In the genomic region with DNA sequence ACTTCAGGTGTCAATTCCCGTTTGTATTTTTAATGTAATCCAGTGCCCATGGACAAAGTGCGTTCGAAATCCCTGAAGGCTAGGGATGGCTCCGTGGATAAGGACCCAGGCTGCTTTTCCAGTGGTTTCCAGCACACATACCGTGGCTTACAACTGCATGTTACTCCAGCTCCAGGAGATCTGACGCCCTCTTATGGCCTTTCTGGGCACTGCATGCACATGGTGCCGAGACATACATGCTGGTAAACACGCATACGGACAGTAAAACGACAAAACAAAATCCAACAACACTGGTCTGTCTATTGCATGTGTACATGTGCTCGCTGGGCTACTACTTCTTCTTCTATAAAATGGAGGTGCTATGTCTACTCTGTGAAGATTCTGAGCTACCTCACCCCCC, we compare ENCODE assay signal across 13 mouse cellular contexts.
DNase-seq lines count a peak whose midpoint lies in the region; ATAC-seq and TF ChIP-seq lines count a peak whose summit lies in the region.
"Had no signal": no experiment of that assay in that cellular context is flagged by ENCODE, and none has a peak within 500 bp of the region (broad histone marks: within the 10 kb centered on the region; RNA-seq: fewer than 3 reads in every experiment).

No protein-coding gene starts in this region.

- CTCF ChIA-PET in Patski (lab: Charles Lee), result interaction anchor here (1.3 to 1.7 kb wide), 2 partner anchors 14 to 122 kb away, joined by 4 read pairs; no protein-coding TSS in a partner anchor

- no peak overlapping the region for H3K4me2 ChIP-seq in hindbrain, postnatal 0 days (ENCODE audit: low read depth, low read length)
- no peak overlapping the region for H3K4me2 ChIP-seq in hindbrain, embryonic 11.5 days (replicated peaks; ENCODE audit: low read depth, low read length)
- no peak overlapping the region for H3K4me2 ChIP-seq in midbrain, postnatal 0 days (ENCODE audit: low read depth, low read length, poor library complexity, severe bottlenecking)
- H3K4me2 ChIP-seq in midbrain, embryonic 15.5 days, result no peak overlapping the region
- H3K4me2 ChIP-seq: kidney, embryonic 15.5 days; midbrain, embryonic 13.5 days; neural tube, embryonic 15.5 days; stomach, embryonic 15.5 days had no signal

- no peaks in the 10 kb centered on the region for H3K27me3 ChIP-seq in hindbrain, postnatal 0 days (ENCODE audit: insufficient read depth, low read length)
- H3K27me3 ChIP-seq in hindbrain, embryonic 11.5 days (ENCODE audit: control insufficient read depth, insufficient read depth, low read length), result no peaks in the 10 kb centered on the region
- H3K27me3 ChIP-seq in midbrain, postnatal 0 days (ENCODE audit: insufficient read depth, low read length), result no peaks in the 10 kb centered on the region
- H3K27me3 ChIP-seq in midbrain, embryonic 15.5 days (replicated peaks), result no peaks in the 10 kb centered on the region
- no peaks in the 10 kb centered on the region for H3K27me3 ChIP-seq in Patski
- H3K27me3 ChIP-seq: kidney, embryonic 15.5 days; midbrain, embryonic 13.5 days; neural tube, embryonic 15.5 days; stomach, embryonic 15.5 days had no signal

- no peak overlapping the region for H3K4me3 ChIP-seq in hindbrain, postnatal 0 days (ENCODE audit: low read length)
- H3K4me3 ChIP-seq in hindbrain, embryonic 11.5 days (ENCODE audit: low read depth, low read length), result no peak overlapping the region
- no peak overlapping the region for H3K4me3 ChIP-seq in midbrain, postnatal 0 days (ENCODE audit: low read depth, low read length)
- no peak overlapping the region for H3K4me3 ChIP-seq in midbrain, embryonic 15.5 days
- H3K4me3 ChIP-seq: kidney, embryonic 15.5 days; midbrain, embryonic 13.5 days; neural tube, embryonic 15.5 days; stomach, embryonic 15.5 days had no signal

- DNase-seq in hindbrain, postnatal 0 days (ENCODE audit: low spot score), result no peak
- DNase-seq in hindbrain, embryonic 11.5 days (ENCODE audit: low spot score), result no peak
- no peak for DNase-seq in midbrain, postnatal 0 days (ENCODE audit: low spot score)
- no peak for DNase-seq in Patski (ENCODE audit: low read depth, low spot score)
- DNase-seq in naive thymus-derived CD4-positive, alpha-beta T cell, adult 2 months (ENCODE audit: low read depth), result peak; percentile 8
- no peak for DNase-seq in left cerebral cortex, adult 11 months (ENCODE audit: low spot score)
- no peak for DNase-seq in adrenal gland, adult 18-20 months (ENCODE audit: low spot score in 2 of 2)
- DNase-seq: lung, postnatal 10 days had no signal

- H3K36me3 ChIP-seq in hindbrain, postnatal 0 days (ENCODE audit: insufficient read depth, low read length), result no peaks in the 10 kb centered on the region
- no peaks in the 10 kb centered on the region for H3K36me3 ChIP-seq in hindbrain, embryonic 11.5 days (ENCODE audit: control insufficient read depth, insufficient read depth, low read length)
- no peaks in the 10 kb centered on the region for H3K36me3 ChIP-seq in midbrain, postnatal 0 days (ENCODE audit: insufficient read depth, low read length)
- H3K36me3 ChIP-seq in midbrain, embryonic 15.5 days (replicated peaks), result no peaks in the 10 kb centered on the region
- H3K36me3 ChIP-seq: kidney, embryonic 15.5 days; midbrain, embryonic 13.5 days; neural tube, embryonic 15.5 days; stomach, embryonic 15.5 days had no signal

- in situ Hi-C loops in Patski (cut with MboI; ENCODE audit: low pct_unique_long_range_greater_than_20kb), result no loop called here

- peak; percentile 51; the same call in 1 of the 2 replicates for TF ChIP-seq CTCF in hindbrain, postnatal 0 days (IDR thresholded peaks at IDR 0.05; ENCODE audit: low read depth)
- TF ChIP-seq CTCF in midbrain, postnatal 0 days (IDR thresholded peaks at IDR 0.05), result peak; percentile 41
- TF ChIP-seq CTCF in Patski (IDR thresholded peaks at IDR 0.05), result peak; percentile 30

- no peak overlapping the region for H3K9ac ChIP-seq in hindbrain, postnatal 0 days (replicated peaks; ENCODE audit: low read length)
- no peak overlapping the region for H3K9ac ChIP-seq in hindbrain, embryonic 11.5 days (ENCODE audit: low read depth, low read length)
- no peak overlapping the region for H3K9ac ChIP-seq in midbrain, postnatal 0 days (replicated peaks; ENCODE audit: low read length, poor library complexity, severe bottlenecking)
- H3K9ac ChIP-seq in midbrain, embryonic 15.5 days, result no peak overlapping the region
- H3K9ac ChIP-seq: kidney, embryonic 15.5 days; midbrain, embryonic 13.5 days; neural tube, embryonic 15.5 days; stomach, embryonic 15.5 days had no signal

- peak overlapping the region; percentile 64; the same call in 1 of the 2 replicates for H3K27ac ChIP-seq in hindbrain, postnatal 0 days
- no peak overlapping the region for H3K27ac ChIP-seq in hindbrain, embryonic 11.5 days (ENCODE audit: low read depth, low read length)
- H3K27ac ChIP-seq in midbrain, postnatal 0 days (ENCODE audit: low read depth, low read length), result no peak overlapping the region
- no peak overlapping the region for H3K27ac ChIP-seq in midbrain, embryonic 15.5 days
- H3K27ac ChIP-seq: kidney, embryonic 15.5 days had no signal

- 94% methylated on average over 11 of the region's 11 CpGs for WGBS in hindbrain, postnatal 0 days
- 93% methylated on average over 11 of the region's 11 CpGs for WGBS in hindbrain, embryonic 11.5 days
- WGBS in midbrain, postnatal 0 days, result 96% methylated on average over 11 of the region's 11 CpGs
- WGBS in midbrain, embryonic 15.5 days, result 93% methylated on average over 11 of the region's 11 CpGs

- POLR2A ChIA-PET in Patski (lab: Charles Lee), result no interaction called here

- ATAC-seq in hindbrain, postnatal 0 days, result no peak
- no peak for ATAC-seq in hindbrain, embryonic 11.5 days (ENCODE audit: low FRiP score)
- no peak for ATAC-seq in midbrain, postnatal 0 days (ENCODE audit: low FRiP score)
- no peak for ATAC-seq in midbrain, embryonic 15.5 days (replicated peaks)
- no peak for ATAC-seq in Patski

- peaks cover 13% of the 10 kb centered on the region for H3K4me1 ChIP-seq in hindbrain, postnatal 0 days (ENCODE audit: insufficient read depth, low read length)
- no peaks in the 10 kb centered on the region for H3K4me1 ChIP-seq in hindbrain, embryonic 11.5 days (replicated peaks; ENCODE audit: control insufficient read depth, insufficient read depth, low read length)
- 0 out of 2 replicates have a peak, but pooled peaks cover 3% of the 10 kb centered on the region for H3K4me1 ChIP-seq in midbrain, postnatal 0 days (ENCODE audit: insufficient read depth, low read length)
- H3K4me1 ChIP-seq in midbrain, embryonic 15.5 days, result peaks cover 13% of the 10 kb centered on the region
- H3K4me1 ChIP-seq: stomach, embryonic 15.5 days had no signal

- H3K9me3 ChIP-seq in hindbrain, postnatal 0 days (ENCODE audit: low read length), result no peaks in the 10 kb centered on the region
- H3K9me3 ChIP-seq in hindbrain, embryonic 11.5 days (ENCODE audit: control insufficient read depth, low read length), result no peaks in the 10 kb centered on the region
- no peaks in the 10 kb centered on the region for H3K9me3 ChIP-seq in midbrain, postnatal 0 days (ENCODE audit: low read length)
- no peaks in the 10 kb centered on the region for H3K9me3 ChIP-seq in midbrain, embryonic 15.5 days
- H3K9me3 ChIP-seq: kidney, embryonic 15.5 days; midbrain, embryonic 13.5 days; neural tube, embryonic 15.5 days; stomach, embryonic 15.5 days had no signal
